Mouse (Mus musculus) ES-E14 (cell line): ENCODE measurements around the gene Slc15a4. TPM values are rescaled to one million over a fixed set of nuclear protein-coding genes. Genes with fewer than 3 reads are reported as not detected.

Source experiments
- DNase-seq: peaks from one replicate; pipeline ENCODE4 v3.0.0-alpha.2; 2013; ENCODE audit warnings: low read depth, low spot score
- H3K27ac ChIP-seq: 2 replicates; pipeline ENCODE4 v1.5.1; 2012; ENCODE audit warnings: low read depth, mild to moderate bottlenecking, low read length, moderate library complexity, mixed read lengths; ENCODE audit not compliant: poor library complexity, insufficient read depth, severe bottlenecking
- H3K36me3 ChIP-seq: 2 replicates; pipeline ENCODE4 v1.6.1; 2012; ENCODE audit warnings: mild to moderate bottlenecking, low read length, moderate library complexity, mixed read lengths; ENCODE audit not compliant: control insufficient read depth, poor library complexity, insufficient read depth, severe bottlenecking
- H3K4me1 ChIP-seq, 2 experiments: fragments of 150-350 bp in 1 of 2; sonication (generic) in 1 of 2; 2 replicates each; pipeline ENCODE4 v1.6.1; 2012; ENCODE audit warnings: low read length in 2 of 2, mild to moderate bottlenecking in 1 of 2, mixed read lengths in 1 of 2; ENCODE audit not compliant: control insufficient read depth in 2 of 2, insufficient read depth in 2 of 2, poor library complexity in 1 of 2
- H3K4me3 ChIP-seq, 2 experiments: fragments of 150-350 bp in 1 of 2; sonication (generic) in 1 of 2; 2 replicates each; pipeline ENCODE4 v1.5.1; 2012; ENCODE audit warnings: low read length in 2 of 2, low read depth in 1 of 2, mild to moderate bottlenecking in 1 of 2, mixed read lengths in 1 of 2; ENCODE audit not compliant: insufficient read depth in 1 of 2, poor library complexity in 1 of 2, severe bottlenecking in 1 of 2
- H3K9ac ChIP-seq: 2 replicates; pipeline ENCODE4 v1.6.1; 2012; ENCODE audit warnings: low read depth, mild to moderate bottlenecking, low read length, mixed read lengths; ENCODE audit not compliant: poor library complexity, insufficient read depth, severe bottlenecking
- H3K9me3 ChIP-seq: fragments of 150-350 bp; sonication (generic); 2 replicates; pipeline ENCODE4 v1.6.1; 2012; ENCODE audit warnings: low read depth, mild to moderate bottlenecking, low read length; ENCODE audit not compliant: control insufficient read depth, insufficient read depth
- CHD2 ChIP-seq: IDR thresholded peaks from 2 replicates; pipeline ENCODE4 v1.6.1; 2014; ENCODE audit warnings: mild to moderate bottlenecking, low read depth, low read length, inconsistent platforms
- HCFC1 ChIP-seq: IDR thresholded peaks from 2 replicates; pipeline ENCODE4 v1.6.1; 2012; ENCODE audit warnings: low read length, inconsistent platforms, borderline replicate concordance; ENCODE audit not compliant: insufficient read depth
- MAFK ChIP-seq: IDR thresholded peaks from 2 replicates; pipeline ENCODE4 v1.6.1; 2014; ENCODE audit warnings: mild to moderate bottlenecking, low read depth, low read length, inconsistent platforms; ENCODE audit not compliant: insufficient read depth
- ZC3H11A ChIP-seq: IDR thresholded peaks from 2 replicates; pipeline ENCODE4 v1.6.1; 2012; ENCODE audit warnings: low read depth, mild to moderate bottlenecking, inconsistent platforms, low read length, borderline replicate concordance
- ZNF384 ChIP-seq: IDR thresholded peaks from 2 replicates; pipeline ENCODE4 v1.6.1; 2012; ENCODE audit warnings: low read depth, low read length, inconsistent platforms
- in situ Hi-C, 2 experiments: fragments of 600-800 bp; cut with MboI; formaldehyde crosslinking; loops; one replicate each; pipeline ENCODE4 v1.15.1; 2025; ENCODE audit warnings: low sequenced_read_pairs in 2 of 2, inconsistent platforms in 1 of 2; ENCODE audit not compliant: unreplicated experiment in 2 of 2
- total RNA-seq: library from RNA; depleted of rRNA; stranded (reverse); fragments of 300-350 nt; gene quantifications from 2 replicates; pipeline ENCODE4 v1.2.3, GENCODE M21; 2012

Gene Slc15a4
- total RNA-seq, 1 experiment: 50.6 TPM

DNA sequence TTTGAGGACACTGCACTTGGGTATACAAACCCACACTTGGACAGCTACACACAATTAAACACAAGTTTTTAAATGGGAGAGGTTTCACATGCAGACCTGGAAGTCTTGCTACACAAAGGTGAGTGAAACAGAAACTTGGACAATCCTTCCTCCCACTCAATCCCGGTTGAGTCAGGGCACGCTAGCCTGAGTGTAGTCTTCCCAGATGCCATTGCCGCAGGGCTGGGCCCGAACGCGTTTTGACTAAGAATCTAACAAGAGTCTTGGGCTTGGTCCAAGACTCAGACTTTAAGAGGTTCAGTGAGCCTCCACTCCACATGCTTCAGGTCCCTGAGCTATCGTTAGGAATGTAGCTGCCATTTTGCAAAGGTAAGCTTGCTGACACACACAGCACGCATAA, 12.3 kb downstream of the Slc15a4 start:
- no peak overlapping the region for H3K27ac ChIP-seq
- TF ChIP-seq HCFC1: no peak
- TF ChIP-seq ZC3H11A: no peak
- TF ChIP-seq MAFK: no peak
- no peak for TF ChIP-seq CHD2
- TF ChIP-seq ZNF384: no peak
- DNase-seq: no peak
- no peaks in the 10 kb centered on the region for H3K36me3 ChIP-seq
- H3K9ac ChIP-seq: no peak overlapping the region
- peaks cover 5 to 18% of the 10 kb centered on the region in 2 experiments; a peak in 2 of 4 replicates for H3K4me1 ChIP-seq
- in situ Hi-C loops: no loop called here
- H3K4me3 ChIP-seq: no peak overlapping the region
- H3K9me3 ChIP-seq: no peaks in the 10 kb centered on the region

GRCm38 (mm10) chr5:127618834-127619233, 13.9 kb downstream of the Slc15a4 start:
- TF ChIP-seq CHD2: no peak
- TF ChIP-seq MAFK: no peak
- no peak for TF ChIP-seq ZNF384
- no peak for TF ChIP-seq ZC3H11A
- TF ChIP-seq HCFC1: no peak
- peaks cover 5 to 18% of the 10 kb centered on the region in 2 experiments; a peak in 2 of 4 replicates for H3K4me1 ChIP-seq
- in situ Hi-C loops: no loop called here
- H3K27ac ChIP-seq: no peak overlapping the region
- no peak for DNase-seq
- no peak overlapping the region for H3K9ac ChIP-seq
- no peak overlapping the region for H3K4me3 ChIP-seq
- H3K36me3 ChIP-seq: no peaks in the 10 kb centered on the region
- H3K9me3 ChIP-seq: no peaks in the 10 kb centered on the region

GRCm38 (mm10) chr5:127616884-127617635, 15.6 kb downstream of the Slc15a4 start:
- peak; percentile 93 for DNase-seq
- TF ChIP-seq HCFC1 (peak; percentile 85), MAFK (no peak), ZNF384 (peak; percentile 46; the same call in 1 of the 2 replicates), ZC3H11A (no peak), CHD2 (peak; percentile 97)
- Histone ChIP-seq H3K9me3 (no peaks in the 10 kb centered on the region), H3K4me1 (peaks cover 5 to 21% of the 10 kb centered on the region in 2 experiments; a peak in 2 of 4 replicates), H3K4me3 (peak overlapping the region; percentile 81 to 91), H3K9ac (peak overlapping the region; percentile 96), H3K27ac (peak overlapping the region; percentile 61; the same call in 1 of the 2 replicates), H3K36me3 (no peaks in the 10 kb centered on the region)
- in situ Hi-C loops: no loop called here

- H3K27ac ChIP-seq: no peak overlapping the region
Observed at GRCm38 (mm10) chr5:127616151-127616550, 16.5 kb downstream of the Slc15a4 start.

More at GRCm38 (mm10) chr5:127616151-127616550, 16.5 kb downstream of the Slc15a4 start:
- DNase-seq: no peak
- TF ChIP-seq ZC3H11A (no peak), MAFK (no peak), HCFC1 (no peak), ZNF384 (no peak), CHD2 (no peak)
- Histone ChIP-seq H3K36me3 (no peaks in the 10 kb centered on the region), H3K4me3 (peak overlapping the region; percentile 81 to 91), H3K9ac (peak overlapping the region; percentile 96), H3K4me1 (peaks cover 5 to 24% of the 10 kb centered on the region in 2 experiments; a peak in 2 of 4 replicates), H3K9me3 (no peaks in the 10 kb centered on the region)
- in situ Hi-C loops: no loop called here
